Comparison of ENCODE assay signal across 8 mouse cellular contexts in genomic region chr13:30336148-30336801, GRCm38 (mm10). TPM values are rescaled to one million over a fixed set of nuclear protein-coding genes. Genes with fewer than 3 reads are reported as not detected.
A peak's percentile ranks its signal among the peaks of the same experiment; 100 is the strongest.
DNase-seq lines count a peak whose midpoint lies in the region; ATAC-seq and TF ChIP-seq lines count a peak whose summit lies in the region.

TSS of gene Agtr1a (plus strand) at chr13:30336441.

- 1% methylated on average over 33 of the region's 33 CpGs for WGBS in embryonic facial prominence, embryonic 15.5 days
- under 1% methylated on average over 33 of the region's 33 CpGs for WGBS in heart, embryonic 10.5 days
- under 1% methylated on average over 32 of the region's 33 CpGs for WGBS in kidney, embryonic 14.5 days
- 4% methylated on average over 33 of the region's 33 CpGs for WGBS in lung, postnatal 0 days

- intact Hi-C loops in left cerebral cortex, postnatal 10 days (cut with DNase I): no loop called here

- peak within 1 kb of the TSS; percentile 74 for H3K4me2 ChIP-seq in embryonic facial prominence, embryonic 15.5 days (replicated peaks)
- H3K4me2 ChIP-seq in kidney, embryonic 14.5 days (replicated peaks; ENCODE audit: low read depth, low read length): peak within 1 kb of the TSS; percentile 78
- peak within 1 kb of the TSS; percentile 66 for H3K4me2 ChIP-seq in lung, postnatal 0 days (replicated peaks; ENCODE audit: low read depth, low read length)

- H3K9ac ChIP-seq in embryonic facial prominence, embryonic 15.5 days: peak within 1 kb of the TSS; percentile 29; the same call in 1 of the 2 replicates
- peak within 1 kb of the TSS; percentile 42 for H3K9ac ChIP-seq in kidney, embryonic 14.5 days (ENCODE audit: low read depth, low read length)
- H3K9ac ChIP-seq in lung, postnatal 0 days (replicated peaks; ENCODE audit: low read depth): no peak within 1 kb of the TSS; the same call in 1 of the 2 replicates

- H3K4me1 ChIP-seq in embryonic facial prominence, embryonic 15.5 days: peaks cover 11% of the 10 kb centered on the region
- H3K4me1 ChIP-seq in heart, embryonic 10.5 days: peaks cover 7% of the 10 kb centered on the region; the same call in 1 of the 2 replicates
- H3K4me1 ChIP-seq in kidney, embryonic 14.5 days (ENCODE audit: control insufficient read depth, insufficient read depth, low read length): no peaks in the 10 kb centered on the region
- H3K4me1 ChIP-seq in lung, postnatal 0 days (ENCODE audit: insufficient read depth, low read depth, low read length): no peaks in the 10 kb centered on the region

- no peak for TF ChIP-seq CTCF in lung, postnatal 0 days (IDR thresholded peaks at IDR 0.05)

- peak; percentile 90 for ATAC-seq in embryonic facial prominence, embryonic 15.5 days (ENCODE audit: insufficient number of reproducible peaks, low FRiP score, low TSS enrichment, low read depth)
- peak; percentile 95 for ATAC-seq in kidney, embryonic 14.5 days (ENCODE audit: low FRiP score, low TSS enrichment)
- peak; percentile 69 for ATAC-seq in lung, postnatal 0 days

- no peaks in the 10 kb centered on the region for H3K36me3 ChIP-seq in embryonic facial prominence, embryonic 15.5 days
- H3K36me3 ChIP-seq in heart, embryonic 10.5 days: no peaks in the 10 kb centered on the region
- H3K36me3 ChIP-seq in kidney, embryonic 14.5 days (ENCODE audit: control insufficient read depth, insufficient read depth, low read length): no peaks in the 10 kb centered on the region
- H3K36me3 ChIP-seq in lung, postnatal 0 days (ENCODE audit: insufficient read depth, low read length): no peaks in the 10 kb centered on the region

- H3K27me3 ChIP-seq in embryonic facial prominence, embryonic 15.5 days: peaks cover 16% of the 10 kb centered on the region; the same call in 1 of the 2 replicates
- H3K27me3 ChIP-seq in heart, embryonic 10.5 days (ENCODE audit: insufficient read depth, poor library complexity, severe bottlenecking): no peaks in the 10 kb centered on the region
- H3K27me3 ChIP-seq in kidney, embryonic 14.5 days (ENCODE audit: control insufficient read depth, insufficient read depth, low read length): no peaks in the 10 kb centered on the region; the same call in 1 of the 2 replicates
- no peaks in the 10 kb centered on the region for H3K27me3 ChIP-seq in lung, postnatal 0 days (replicated peaks; ENCODE audit: insufficient read depth, low read length)

- DNase-seq in left cerebral cortex, postnatal 10 days (ENCODE audit: extremely low spot score in 1 of 2, low spot score in 2 of 2): peak; percentile 20 to 53
- no peak for DNase-seq in left cerebral cortex, adult 11 months (ENCODE audit: low spot score)
- peak; percentile 90 for DNase-seq in heart, embryonic 10.5 days (ENCODE audit: low spot score)
- DNase-seq in lung, postnatal 0 days (ENCODE audit: low spot score): peak; percentile 42
- DNase-seq in right cerebral cortex, adult 2 months (ENCODE audit: low spot score in 2 of 2): peak; percentile 21 to 40
- no peak for DNase-seq in thymus, postnatal 25 days

- peak within 1 kb of the TSS; percentile 47 for H3K4me3 ChIP-seq in embryonic facial prominence, embryonic 15.5 days (replicated peaks)
- peak within 1 kb of the TSS; percentile 77 for H3K4me3 ChIP-seq in heart, embryonic 10.5 days
- peak within 1 kb of the TSS; percentile 47 for H3K4me3 ChIP-seq in kidney, embryonic 14.5 days (ENCODE audit: low read length)
- H3K4me3 ChIP-seq in lung, postnatal 0 days (ENCODE audit: low read depth, low read length): peak within 1 kb of the TSS; percentile 38

- no peak for TF ChIP-seq EP300 in lung, postnatal 0 days (IDR thresholded peaks at IDR 0.05)

- no peaks in the 10 kb centered on the region for H3K9me3 ChIP-seq in embryonic facial prominence, embryonic 15.5 days (replicated peaks)
- no peaks in the 10 kb centered on the region for H3K9me3 ChIP-seq in heart, embryonic 10.5 days
- no peaks in the 10 kb centered on the region for H3K9me3 ChIP-seq in kidney, embryonic 14.5 days (ENCODE audit: control insufficient read depth, low read length)
- H3K9me3 ChIP-seq in lung, postnatal 0 days (ENCODE audit: low read length): no peaks in the 10 kb centered on the region

- H3K27ac ChIP-seq in embryonic facial prominence, embryonic 15.5 days (replicated peaks): no peak within 1 kb of the TSS
- peak within 1 kb of the TSS; percentile 83 for H3K27ac ChIP-seq in heart, embryonic 10.5 days
- no peak within 1 kb of the TSS for H3K27ac ChIP-seq in kidney, embryonic 14.5 days (ENCODE audit: low read depth, low read length)
- no peak within 1 kb of the TSS for H3K27ac ChIP-seq in lung, postnatal 0 days (ENCODE audit: low read length)

RNA-seq across cellular contexts. Expression of gene Agtr1a, which starts in this region (rescaled TPM):
- 1 to 10 TPM; 1.0 to 1.4 TPM for total RNA-seq in left cerebral cortex, postnatal 10 days (2021)
- 5.2 and 6.6 TPM in 2 replicates for polyA plus RNA-seq in embryonic facial prominence, embryonic 15.5 days (2015; fragmentation: Nextera tagmentation; extraction: Ambion mirVana)
- 4.6 and 8.2 TPM in 2 replicates for polyA plus RNA-seq in heart, embryonic 10.5 days (2016; fragmentation: Nextera tagmentation; extraction: Ambion mirVana)
- 3.7 and 5.7 TPM in 2 replicates for polyA plus RNA-seq in kidney, embryonic 14.5 days (2014; fragmentation: Nextera tagmentation; extraction: Ambion mirVana)
- polyA plus RNA-seq in lung, postnatal 0 days (2015; fragmentation: Nextera tagmentation; extraction: Ambion mirVana): 8.3 and 9.8 TPM in 2 replicates

Comparison
In these comparisons a context has a peak if more than half of its experiments do, and no peak if none do; other contexts are left out.
1. DNase-seq: peak in left cerebral cortex, postnatal 10 days (2 of 2), heart, embryonic 10.5 days (single experiment), lung, postnatal 0 days (single experiment) and right cerebral cortex, adult 2 months (2 of 2); none in left cerebral cortex, adult 11 months (single experiment) and thymus, postnatal 25 days (single experiment).
2. Peak in every context shown above with its lines, with median percentiles within 50 percentile points of each other: ATAC-seq, H3K4me2 ChIP-seq and H3K4me3 ChIP-seq.